Mouse (Mus musculus): ENCODE measurements around the gene Gucy2f. TPM values are rescaled to one million over a fixed set of nuclear protein-coding genes. Genes with fewer than 3 reads are reported as not detected.

The Gucy2f gene
- polyA plus RNA-seq, 1 experiment from 2014 or later = not detected

GRCm38 (mm10) chrX:142190355-142190754 is 6.4 kb downstream of the Gucy2f start:
- ATAC-seq (ENCODE audit: insufficient number of reproducible peaks, low FRiP score) = no peak
- Histone ChIP-seq H3K27me3 (replicated peaks) (no peaks in the 10 kb centered on the region; the same call in 1 of the 2 replicates), H3K9ac (no peak overlapping the region), H3K27ac (ENCODE audit: poor library complexity, severe bottlenecking) (no peak overlapping the region), H3K36me3 (no peaks in the 10 kb centered on the region), H3K4me3 (no peak overlapping the region), H3K9me3 (replicated peaks) (no peaks in the 10 kb centered on the region), H3K4me1 (replicated peaks) (no peaks in the 10 kb centered on the region), H3K4me2 (no peak overlapping the region)
- 65% methylated on average over 2 of the region's 2 CpGs for WGBS

GRCm38 (mm10) chrX:142189023-142189703 is 7.6 kb downstream of the Gucy2f start:
- Histone ChIP-seq H3K9ac (no peak overlapping the region), H3K4me3 (no peak overlapping the region), H3K36me3 (no peaks in the 10 kb centered on the region), H3K27ac (ENCODE audit: poor library complexity, severe bottlenecking) (no peak overlapping the region), H3K4me1 (replicated peaks) (no peaks in the 10 kb centered on the region), H3K4me2 (peak overlapping the region; percentile 44), H3K27me3 (replicated peaks) (no peaks in the 10 kb centered on the region), H3K9me3 (replicated peaks) (no peaks in the 10 kb centered on the region)
- no peak for ATAC-seq (ENCODE audit: insufficient number of reproducible peaks, low FRiP score)
- WGBS = 30% methylated on average over 22 of the region's 22 CpGs

- no peak overlapping the region for H3K4me2 ChIP-seq
- no peak overlapping the region for H3K27ac ChIP-seq (ENCODE audit: poor library complexity, severe bottlenecking)
- no peak for ATAC-seq (ENCODE audit: insufficient number of reproducible peaks, low FRiP score)
- H3K4me3 ChIP-seq = no peak overlapping the region
- H3K4me1 ChIP-seq (replicated peaks) = no peaks in the 10 kb centered on the region
- no peaks in the 10 kb centered on the region for H3K27me3 ChIP-seq (replicated peaks)
- H3K36me3 ChIP-seq = no peaks in the 10 kb centered on the region
- no peak overlapping the region for H3K9ac ChIP-seq
- WGBS = 72% methylated on average over 2 of the region's 2 CpGs
- no peaks in the 10 kb centered on the region for H3K9me3 ChIP-seq (replicated peaks)
These were observed 14.7 kb downstream of the Gucy2f start for GRCm38 (mm10) chrX:142182026-142182425.

GRCm38 (mm10) chrX:142176981-142177380 is 19.8 kb downstream of the Gucy2f start:
- Histone ChIP-seq H3K27ac (ENCODE audit: poor library complexity, severe bottlenecking) (no peak overlapping the region), H3K4me1 (replicated peaks) (no peaks in the 10 kb centered on the region), H3K27me3 (replicated peaks) (no peaks in the 10 kb centered on the region), H3K4me3 (no peak overlapping the region), H3K9ac (no peak overlapping the region), H3K9me3 (replicated peaks) (no peaks in the 10 kb centered on the region), H3K4me2 (no peak overlapping the region), H3K36me3 (no peaks in the 10 kb centered on the region)
- no peak for ATAC-seq (ENCODE audit: insufficient number of reproducible peaks, low FRiP score)

- Histone ChIP-seq H3K27me3 (replicated peaks) (no peaks in the 10 kb centered on the region), H3K36me3 (no peaks in the 10 kb centered on the region), H3K9me3 (replicated peaks) (no peaks in the 10 kb centered on the region), H3K9ac (no peak overlapping the region), H3K27ac (ENCODE audit: poor library complexity, severe bottlenecking) (no peak overlapping the region), H3K4me1 (replicated peaks) (no peaks in the 10 kb centered on the region), H3K4me2 (no peak overlapping the region), H3K4me3 (no peak overlapping the region)
- ATAC-seq (ENCODE audit: insufficient number of reproducible peaks, low FRiP score) = no peak
These were observed 81.0 kb downstream of the Gucy2f start for GRCm38 (mm10) chrX:142115779-142116178.

GRCm38 (mm10) chrX:142111236-142111635 is 85.5 kb downstream of the Gucy2f start:
- no peaks in the 10 kb centered on the region for H3K9me3 ChIP-seq (replicated peaks)
- no peak overlapping the region for H3K4me2 ChIP-seq
- no peaks in the 10 kb centered on the region for H3K27me3 ChIP-seq (replicated peaks)
- 67% methylated on average over 6 of the region's 6 CpGs for WGBS
- no peaks in the 10 kb centered on the region for H3K36me3 ChIP-seq
- no peak overlapping the region for H3K27ac ChIP-seq (ENCODE audit: poor library complexity, severe bottlenecking)
- no peaks in the 10 kb centered on the region for H3K4me1 ChIP-seq (replicated peaks)
- H3K9ac ChIP-seq = no peak overlapping the region
- H3K4me3 ChIP-seq = no peak overlapping the region
- ATAC-seq (ENCODE audit: insufficient number of reproducible peaks, low FRiP score) = no peak

GRCm38 (mm10) chrX:142096904-142097303 is 99.8 kb downstream of the Gucy2f start:
- H3K36me3 ChIP-seq = no peaks in the 10 kb centered on the region
- H3K4me3 ChIP-seq = no peak overlapping the region
- no peak overlapping the region for H3K9ac ChIP-seq
- no peaks in the 10 kb centered on the region for H3K4me1 ChIP-seq (replicated peaks)
- H3K27ac ChIP-seq (ENCODE audit: poor library complexity, severe bottlenecking) = no peak overlapping the region
- 0 out of 2 replicates have a peak, but pooled peaks cover 6% of the 10 kb centered on the region for H3K27me3 ChIP-seq (replicated peaks)
- H3K4me2 ChIP-seq = no peak overlapping the region
- H3K9me3 ChIP-seq (replicated peaks) = no peaks in the 10 kb centered on the region
- 38% methylated on average over 3 of the region's 3 CpGs for WGBS
- no peak for ATAC-seq (ENCODE audit: insufficient number of reproducible peaks, low FRiP score)

- 74% methylated on average over 5 of the region's 5 CpGs for WGBS
- no peak overlapping the region for H3K4me3 ChIP-seq
- H3K9me3 ChIP-seq (replicated peaks) = no peaks in the 10 kb centered on the region
- no peak overlapping the region for H3K4me2 ChIP-seq
- H3K27ac ChIP-seq (ENCODE audit: poor library complexity, severe bottlenecking) = no peak overlapping the region
- no peaks in the 10 kb centered on the region for H3K36me3 ChIP-seq
- no peak overlapping the region for H3K9ac ChIP-seq
- ATAC-seq (ENCODE audit: insufficient number of reproducible peaks, low FRiP score) = no peak
- 0 out of 2 replicates have a peak, but pooled peaks cover 6% of the 10 kb centered on the region for H3K27me3 ChIP-seq (replicated peaks)
- no peaks in the 10 kb centered on the region for H3K4me1 ChIP-seq (replicated peaks)
These were observed 101.2 kb downstream of the Gucy2f start for GRCm38 (mm10) chrX:142095579-142095978.

GRCm38 (mm10) chrX:142062585-142062984 is 134.1 kb downstream of the Gucy2f start:
- no peaks in the 10 kb centered on the region for H3K27me3 ChIP-seq (replicated peaks)
- H3K36me3 ChIP-seq = no peaks in the 10 kb centered on the region
- no peaks in the 10 kb centered on the region for H3K4me1 ChIP-seq (replicated peaks)
- H3K4me3 ChIP-seq = no peak overlapping the region
- no peaks in the 10 kb centered on the region for H3K9me3 ChIP-seq (replicated peaks)
- no peak for ATAC-seq (ENCODE audit: insufficient number of reproducible peaks, low FRiP score)
- no peak overlapping the region for H3K4me2 ChIP-seq
- H3K9ac ChIP-seq = no peak overlapping the region
- 59% methylated on average over 3 of the region's 3 CpGs for WGBS
- H3K27ac ChIP-seq (ENCODE audit: poor library complexity, severe bottlenecking) = no peak overlapping the region

Other genes starting within 250 kb of the Gucy2f start
- gene Nxt2, start 29.8 kb upstream of the Gucy2f start, polyA plus RNA-seq (2016; fragmentation: Nextera tagmentation; extraction: Ambion mirVana) = 10.8 TPM in 2 replicates
- gene Kcne1l, start 109.4 kb upstream of the Gucy2f start, polyA plus RNA-seq (2016; fragmentation: Nextera tagmentation; extraction: Ambion mirVana) = 25.7 and 26.9 TPM in 2 replicates
- 22.5 and 23.0 TPM in 2 replicates for gene Acsl4, start 193.6 kb upstream of the Gucy2f start, polyA plus RNA-seq (2016; fragmentation: Nextera tagmentation; extraction: Ambion mirVana)